Mouse (Mus musculus) lung, embryonic 14.5 days (tissue): Measurements from ENCODE around the gene Sfxn5. TPM values are rescaled to one million over a fixed set of nuclear protein-coding genes. Genes with fewer than 3 reads are reported as not detected.

Experiments used
- ATAC-seq: fragments of 200-750 bp; cut with Nextera tagmentation; 2 replicates; pipeline ENCODE4 v1.8.0; 2017; ENCODE audit warnings: mild to moderate bottlenecking, moderate TSS enrichment, moderate library complexity; ENCODE audit not compliant: insufficient read depth
- DNase-seq: peaks from one replicate; pipeline ENCODE4 v3.0.0-alpha.2; 2015
- H3K27ac ChIP-seq: fragments of 300-500 bp; sonication (generic); 2 replicates; pipeline ENCODE4 v1.5.1; 2014; ENCODE audit warnings: low read depth, mild to moderate bottlenecking, moderate library complexity
- H3K27me3 ChIP-seq: fragments of 300-500 bp; sonication (generic); 2 replicates; pipeline ENCODE4 v1.6.1; 2014; ENCODE audit warnings: low read length, control low read depth; ENCODE audit not compliant: insufficient read depth
- H3K36me3 ChIP-seq: fragments of 300-500 bp; sonication (generic); 2 replicates; pipeline ENCODE4 v1.6.1; 2014; ENCODE audit warnings: control low read depth; ENCODE audit not compliant: insufficient read depth
- H3K4me1 ChIP-seq: fragments of 300-500 bp; sonication (generic); 2 replicates; pipeline ENCODE4 v1.6.1; 2014; ENCODE audit warnings: antibody characterized with exemption, control low read depth; ENCODE audit not compliant: insufficient read depth
- H3K4me2 ChIP-seq: fragments of 300-500 bp; sonication (generic); 2 replicates; pipeline ENCODE4 v1.6.1; 2014; ENCODE audit warnings: mild to moderate bottlenecking
- H3K4me3 ChIP-seq: fragments of 300-500 bp; sonication (generic); 2 replicates; pipeline ENCODE4 v1.5.1; 2014; ENCODE audit warnings: low read depth, low read length
- H3K9ac ChIP-seq: fragments of 300-500 bp; sonication (generic); 2 replicates; pipeline ENCODE4 v1.6.1; 2014
- H3K9me3 ChIP-seq: fragments of 300-500 bp; sonication (generic); 2 replicates; pipeline ENCODE4 v1.6.1; 2016; ENCODE audit warnings: low read depth, low read length, control low read depth
- CTCF ChIP-seq: IDR thresholded peaks from 2 replicates; pipeline ENCODE4 v1.5.1; 2016; ENCODE audit warnings: antibody characterized with exemption, low read depth
- WGBS: fragments of 180-500 bp; shearing (Covaris S2); extraction: QIAGEN DNeasy Blood & Tissue Kit; methylation state at CpG from one replicate; pipeline ENCODE4 v1.1.7; 2014; 5-methylcytosine and 5-hydroxymethylcytosine counted together
- polyA plus RNA-seq: library from polyadenylated mRNA; unstranded; fragments of >200 nt; fragmentation: Nextera tagmentation; extraction: Ambion mirVana; gene quantifications from 2 replicates; pipeline ENCODE4 v1.2.1, GENCODE M21; 2014

The Sfxn5 gene
- polyA plus RNA-seq, 1 experiment from 2014 or later: 8.3 TPM

DNA sequence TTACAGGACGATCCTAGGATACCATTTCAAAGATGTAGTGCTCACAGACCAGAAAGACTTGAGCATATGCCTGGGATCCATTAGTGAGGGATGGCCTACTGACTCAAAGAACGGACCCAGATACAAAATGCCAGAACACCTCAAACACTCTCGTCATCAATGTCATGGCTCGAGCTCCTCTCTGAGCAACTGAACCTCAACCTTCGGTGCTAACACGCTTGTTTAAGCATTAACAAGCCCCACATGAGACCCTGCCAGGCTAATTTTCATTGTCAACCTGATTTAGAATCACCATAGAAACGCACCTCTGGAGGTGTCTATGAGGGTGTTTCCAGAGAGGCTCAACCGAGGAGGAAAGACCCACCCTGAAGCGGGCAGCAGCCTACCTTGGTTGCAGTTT lies 83.4 kb downstream of the Sfxn5 start:
- H3K9ac ChIP-seq: no peak overlapping the region
- H3K9me3 ChIP-seq: no peaks in the 10 kb centered on the region
- H3K36me3 ChIP-seq: no peaks in the 10 kb centered on the region
- no peaks in the 10 kb centered on the region for H3K4me1 ChIP-seq
- no peak for DNase-seq
- no peak overlapping the region for H3K4me3 ChIP-seq
- no peak overlapping the region for H3K4me2 ChIP-seq
- 84% methylated on average over 9 of the region's 9 CpGs for WGBS
- H3K27me3 ChIP-seq: no peaks in the 10 kb centered on the region
- no peak for TF ChIP-seq CTCF
- ATAC-seq: no peak
- no peak overlapping the region for H3K27ac ChIP-seq

DNA sequence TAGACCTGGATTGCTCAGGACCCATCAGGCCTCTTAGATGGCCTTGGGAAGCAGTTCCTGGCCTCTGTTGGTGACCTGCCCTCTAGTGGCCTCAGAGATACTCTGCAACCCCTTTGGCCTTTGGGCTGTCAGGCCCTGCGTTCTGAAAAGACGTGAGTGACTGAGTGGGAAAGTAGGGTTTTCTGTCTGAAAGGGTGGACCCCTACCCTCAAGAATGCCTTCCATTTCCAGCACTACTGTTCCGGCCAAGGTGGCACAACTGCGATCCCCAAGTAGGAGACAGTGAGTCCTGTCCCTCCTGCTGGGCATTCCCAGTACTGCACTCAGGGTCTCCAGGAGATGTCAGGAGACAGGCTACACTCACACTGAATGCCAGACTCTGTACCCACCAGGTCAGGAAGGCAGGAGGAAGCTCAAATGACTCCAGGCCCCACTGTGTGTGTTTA lies 94.2 kb downstream of the Sfxn5 start:
- Histone ChIP-seq H3K4me3 (no peak overlapping the region), H3K4me2 (peak overlapping the region; percentile 35)

DNA sequence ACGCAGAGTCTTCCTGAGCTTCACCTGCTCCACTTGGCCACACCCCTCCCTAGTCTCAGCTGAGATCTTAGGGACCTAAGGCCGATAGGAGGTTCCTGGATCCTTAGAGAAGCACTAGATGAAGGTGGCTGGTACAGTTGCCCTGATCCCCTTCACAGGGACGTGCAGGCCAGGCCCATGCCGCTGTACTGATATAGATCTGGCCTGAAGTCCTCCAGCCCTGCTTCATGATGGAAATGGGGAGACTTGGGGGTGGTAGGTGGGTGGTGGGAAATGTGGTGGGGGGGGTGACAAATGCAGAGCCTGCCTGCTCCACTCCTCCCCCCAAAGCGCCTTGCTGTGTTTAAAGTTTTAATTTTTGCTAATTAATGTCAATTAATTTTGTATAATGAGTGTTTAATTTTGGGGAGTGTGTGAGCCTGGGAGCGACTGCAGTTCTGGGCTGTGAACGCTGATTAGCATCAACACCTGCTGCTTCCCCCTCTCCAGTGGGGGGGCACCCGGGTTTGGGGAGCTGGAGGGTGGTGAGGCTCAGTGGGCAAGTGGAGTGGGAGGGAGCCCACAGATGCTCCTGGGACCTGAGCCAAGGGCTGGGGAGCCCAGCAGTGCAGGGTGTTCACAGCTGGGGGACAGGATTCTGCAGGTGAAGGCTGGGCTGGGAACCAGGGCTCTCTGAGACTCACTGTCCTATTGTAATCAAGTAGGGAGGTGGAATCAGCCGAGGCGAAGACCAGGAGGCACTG lies 95.5 kb downstream of the Sfxn5 start:
- H3K27me3 ChIP-seq: no peaks in the 10 kb centered on the region
- WGBS: 48% methylated on average over 10 of the region's 10 CpGs
- ATAC-seq: no peak

More for the DNA sequence above, 94.2 kb downstream of the Sfxn5 start:
- no peak overlapping the region for H3K27ac ChIP-seq
- H3K4me1 ChIP-seq: no peaks in the 10 kb centered on the region
- H3K27me3 ChIP-seq: no peaks in the 10 kb centered on the region
- H3K9me3 ChIP-seq: no peaks in the 10 kb centered on the region
- DNase-seq: peak; percentile 85
- TF ChIP-seq CTCF: peak; percentile 93; the same call in 1 of the 2 replicates
- H3K36me3 ChIP-seq: no peaks in the 10 kb centered on the region
- 4% methylated on average over 4 of the region's 4 CpGs for WGBS
- H3K9ac ChIP-seq: no peak overlapping the region
- peak; percentile 64; the same call in 1 of the 2 replicates for ATAC-seq

GRCm38 (mm10) chr6:85237001-85237400 lies 96.2 kb downstream of the Sfxn5 start:
- Histone ChIP-seq H3K4me2 (no peak overlapping the region), H3K4me3 (no peak overlapping the region), H3K9ac (no peak overlapping the region), H3K36me3 (no peaks in the 10 kb centered on the region), H3K27me3 (no peaks in the 10 kb centered on the region), H3K27ac (no peak overlapping the region), H3K9me3 (no peaks in the 10 kb centered on the region), H3K4me1 (no peaks in the 10 kb centered on the region)
- TF ChIP-seq CTCF: peak; percentile 49
- DNase-seq (peak; percentile 23), ATAC-seq (no peak)
- 39% methylated on average over 5 of the region's 5 CpGs for WGBS

More for the DNA sequence above, 95.5 kb downstream of the Sfxn5 start:
- DNase-seq: no peak
- Histone ChIP-seq H3K4me1 (no peaks in the 10 kb centered on the region), H3K4me3 (no peak overlapping the region), H3K9me3 (no peaks in the 10 kb centered on the region), H3K9ac (no peak overlapping the region), H3K36me3 (no peaks in the 10 kb centered on the region), H3K27ac (no peak overlapping the region), H3K4me2 (no peak overlapping the region)
- no peak for TF ChIP-seq CTCF

DNA sequence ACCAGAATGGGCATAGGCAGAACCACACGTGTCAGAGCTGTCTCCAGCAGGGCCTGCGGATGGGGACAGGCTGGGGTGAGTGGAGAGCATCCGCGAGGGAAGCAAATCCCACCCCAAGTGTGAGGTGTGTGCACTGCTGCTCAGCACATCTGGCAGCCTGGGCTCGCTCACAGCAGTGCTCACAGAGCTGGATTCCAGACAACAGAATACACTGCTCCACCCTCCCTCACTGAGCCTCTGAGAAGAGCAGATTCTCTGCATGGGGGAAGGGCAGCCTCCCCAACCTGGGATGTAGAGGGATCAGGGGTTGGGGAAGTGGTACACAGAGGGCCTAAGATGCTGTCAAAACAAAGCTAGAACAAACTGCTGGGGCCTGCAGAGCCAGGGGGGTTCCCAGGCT lies 98.4 kb downstream of the Sfxn5 start:
- no peaks in the 10 kb centered on the region for H3K27me3 ChIP-seq
- H3K27ac ChIP-seq: no peak overlapping the region
- no peak overlapping the region for H3K4me3 ChIP-seq
- 31% methylated on average over 5 of the region's 5 CpGs for WGBS
- no peak for TF ChIP-seq CTCF
- no peak overlapping the region for H3K4me2 ChIP-seq
- H3K9me3 ChIP-seq: no peaks in the 10 kb centered on the region
- no peaks in the 10 kb centered on the region for H3K4me1 ChIP-seq
- ATAC-seq: no peak
- no peaks in the 10 kb centered on the region for H3K36me3 ChIP-seq
- no peak for DNase-seq
- H3K9ac ChIP-seq: no peak overlapping the region

DNA sequence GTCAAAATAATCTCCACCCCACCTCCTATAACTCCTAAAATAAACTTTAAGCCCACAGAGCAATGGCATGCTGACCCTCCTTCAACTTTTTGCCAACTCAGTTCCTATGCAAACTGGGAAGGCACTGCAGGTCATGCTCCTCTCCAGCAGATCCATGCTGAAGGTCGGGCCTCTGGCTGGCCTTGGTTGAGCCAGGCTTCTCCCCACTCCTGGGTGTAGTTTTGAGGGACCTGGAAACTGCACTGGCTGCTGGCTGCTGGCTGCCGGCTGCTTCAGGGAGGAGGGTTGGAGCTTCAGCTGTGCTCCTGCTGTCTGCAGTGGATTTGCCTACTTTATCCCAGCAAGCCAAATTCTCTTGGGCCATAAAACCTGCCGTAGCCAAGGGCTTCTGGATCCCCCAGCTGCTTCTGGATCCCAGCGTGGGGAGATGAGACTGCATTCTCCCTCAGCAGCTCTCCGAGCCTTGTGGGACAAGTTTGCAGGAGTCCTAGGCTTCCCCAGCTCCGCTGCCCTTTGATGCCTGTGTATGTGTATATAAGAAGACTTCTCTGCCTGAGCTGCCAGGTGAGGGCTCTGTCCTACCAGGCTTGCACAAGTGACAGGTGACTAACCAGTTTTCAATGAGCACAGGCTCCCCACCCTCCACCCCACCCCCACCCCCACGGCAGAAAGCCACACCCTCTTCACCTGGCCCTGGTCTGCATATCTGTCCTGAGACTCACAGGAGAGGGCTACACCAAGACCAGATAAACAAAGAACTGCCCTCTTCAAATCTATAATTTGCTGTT lies 100.2 kb downstream of the Sfxn5 start:
- H3K27ac ChIP-seq: no peak overlapping the region
- H3K36me3 ChIP-seq: no peaks in the 10 kb centered on the region
- H3K9me3 ChIP-seq: no peaks in the 10 kb centered on the region
- 34% methylated on average over 7 of the region's 7 CpGs for WGBS
- H3K4me1 ChIP-seq: no peaks in the 10 kb centered on the region
- H3K9ac ChIP-seq: no peak overlapping the region
- no peak for TF ChIP-seq CTCF
- no peaks in the 10 kb centered on the region for H3K27me3 ChIP-seq
- H3K4me3 ChIP-seq: no peak overlapping the region
- no peak overlapping the region for H3K4me2 ChIP-seq
- ATAC-seq (no peak), DNase-seq (no peak)

GRCm38 (mm10) chr6:85232045-85232444 lies 101.2 kb downstream of the Sfxn5 start:
- H3K36me3 ChIP-seq: no peaks in the 10 kb centered on the region
- WGBS: 57% methylated on average over 4 of the region's 4 CpGs
- no peak for ATAC-seq
- no peak overlapping the region for H3K27ac ChIP-seq
- H3K4me1 ChIP-seq: no peaks in the 10 kb centered on the region
- no peaks in the 10 kb centered on the region for H3K9me3 ChIP-seq
- no peaks in the 10 kb centered on the region for H3K27me3 ChIP-seq
- DNase-seq: no peak
- no peak for TF ChIP-seq CTCF
- no peak overlapping the region for H3K4me3 ChIP-seq
- H3K9ac ChIP-seq: no peak overlapping the region
- no peak overlapping the region for H3K4me2 ChIP-seq
